Mouse (Mus musculus) left cerebral cortex, adult 2 months (tissue): ENCODE data around the gene Rictor. TPM values are rescaled to one million over a fixed set of nuclear protein-coding genes. Genes with fewer than 3 reads are reported as not detected.
"Not testable (repeated sequence)": the region's sequence is repeated elsewhere in the genome, so short reads cannot be mapped to it uniquely, and the experiment has no call there.

ENCODE experiments used
- DNase-seq, 2 experiments: peaks; one replicate each; pipeline ENCODE4 v3.0.0; 2021 to 2022; ENCODE audit warnings: low spot score in 2 of 2, mixed read lengths in 1 of 2; ENCODE audit errors: extremely low spot score in 1 of 2
- H3K27ac ChIP-seq: fragments of 200-600 bp; 2 replicates; pipeline ENCODE4 v1.8.1; 2022
- H3K4me3 ChIP-seq: fragments of 200-600 bp; 2 replicates; pipeline ENCODE4 v1.8.1; 2022
- CTCF ChIP-seq: fragments of 200-600 bp; IDR thresholded peaks from 2 replicates; pipeline ENCODE4 v1.8.1; 2022; ENCODE audit warnings: antibody characterized with exemption, mild to moderate bottlenecking, moderate library complexity
- intact Hi-C: fragments of 180-260 bp; cut with DNase I; formaldehyde crosslinking; loops from one replicate; pipeline ENCODE4 v1.15.1; 2025
- total RNA-seq, 2 experiments: library from RNA; stranded (reverse); gene quantifications; 2 replicates each; pipeline ENCODE4 v1.2.3; 2021

Rictor gene
- total RNA-seq, 2 experiments from 2014 or later: 39.6 to 47.5 TPM

- H3K27ac ChIP-seq: no peak overlapping the region
- DNase-seq: no peak
- H3K4me3 ChIP-seq: no peak overlapping the region
- no peak for TF ChIP-seq CTCF
- intact Hi-C loops: no loop called here
These were observed 34.3 kb downstream of the Rictor start for GRCm38 (mm10) chr15:6742337-6743025.

- no peak for DNase-seq
- TF ChIP-seq CTCF: no peak
- intact Hi-C loops: no loop called here
- no peak overlapping the region for H3K4me3 ChIP-seq
- H3K27ac ChIP-seq: no peak overlapping the region
These were observed 35.5 kb downstream of the Rictor start for GRCm38 (mm10) chr15:6743723-6744122.

- intact Hi-C loops, H3K27ac ChIP-seq, DNase-seq: not testable (repeated sequence)
These were observed 38.3 kb downstream of the Rictor start for GRCm38 (mm10) chr15:6746301-6746983.

GRCm38 (mm10) chr15:6747001-6747400, 38.8 kb downstream of the Rictor start:
- intact Hi-C loops: no loop called here
- DNase-seq: no peak
- no peak for TF ChIP-seq CTCF
- Histone ChIP-seq H3K27ac (no peak overlapping the region), H3K4me3 (no peak overlapping the region)

More at GRCm38 (mm10) chr15:6746301-6746983, 38.3 kb downstream of the Rictor start:
- not testable (repeated sequence) for H3K4me3 ChIP-seq

- no peak for TF ChIP-seq CTCF
- no peak overlapping the region for H3K27ac ChIP-seq
- intact Hi-C loops: no loop called here
- H3K4me3 ChIP-seq: no peak overlapping the region
- DNase-seq: no peak
These were observed 46.2 kb downstream of the Rictor start for GRCm38 (mm10) chr15:6754400-6754799.

- H3K4me3 ChIP-seq: no peak overlapping the region
- no peak for TF ChIP-seq CTCF
- H3K27ac ChIP-seq: no peak overlapping the region
- intact Hi-C loops: loop anchor here (5.0 kb wide), 1 partner anchor 1455 kb away; no protein-coding TSS in a partner anchor
- no peak for DNase-seq
These were observed 64.1 kb downstream of the Rictor start for GRCm38 (mm10) chr15:6772265-6772664.

- no peak for DNase-seq
- H3K27ac ChIP-seq: no peak overlapping the region
- intact Hi-C loops: loop anchor here (5.0 kb wide), 1 partner anchor 79 kb away; the partner anchor contains the start of gene Rictor
- no peak for TF ChIP-seq CTCF
- no peak overlapping the region for H3K4me3 ChIP-seq
These were observed 78.0 kb downstream of the Rictor start for GRCm38 (mm10) chr15:6786212-6786611.

- TF ChIP-seq CTCF: no peak
- intact Hi-C loops: loop anchor here (5.0 kb wide), 1 partner anchor 80 kb away; the partner anchor contains the start of gene Rictor
- Histone ChIP-seq H3K27ac (no peak overlapping the region), H3K4me3 (no peak overlapping the region)
- no peak for DNase-seq
These were observed 79.1 kb downstream of the Rictor start for GRCm38 (mm10) chr15:6787236-6787635.

GRCm38 (mm10) chr15:6790011-6790410, 81.8 kb downstream of the Rictor start:
- H3K4me3 ChIP-seq: no peak overlapping the region
- no peak for DNase-seq
- no peak overlapping the region for H3K27ac ChIP-seq
- intact Hi-C loops: no loop called here
- no peak for TF ChIP-seq CTCF

- TF ChIP-seq CTCF: no peak
- no peak overlapping the region for H3K4me3 ChIP-seq
- intact Hi-C loops: no loop called here
- no peak for DNase-seq
- no peak overlapping the region for H3K27ac ChIP-seq
These were observed 83.5 kb downstream of the Rictor start for GRCm38 (mm10) chr15:6791648-6792047.

GRCm38 (mm10) chr15:6792846-6793245, 84.7 kb downstream of the Rictor start:
- intact Hi-C loops: no loop called here
- Histone ChIP-seq H3K4me3 (no peak overlapping the region), H3K27ac (no peak overlapping the region)
- peak; percentile 5; the same call in 1 of the 2 replicates for TF ChIP-seq CTCF
- no peak for DNase-seq

- H3K4me3 ChIP-seq, H3K27ac ChIP-seq, intact Hi-C loops, DNase-seq: not testable (repeated sequence)
These were observed 93.0 kb downstream of the Rictor start for GRCm38 (mm10) chr15:6801212-6801611.
